Mouse (Mus musculus) hindbrain, postnatal 0 days (tissue): Measurements from ENCODE around the gene H2-Aa. TPM values are rescaled to one million over a fixed set of nuclear protein-coding genes. Genes with fewer than 3 reads are reported as not detected.

Source experiments
- ATAC-seq: fragments of 200-750 bp; cut with Nextera tagmentation; 2 replicates; pipeline ENCODE4 v1.8.0; 2017; ENCODE audit warnings: mild to moderate bottlenecking, moderate TSS enrichment, moderate library complexity
- DNase-seq: peaks from one replicate; pipeline ENCODE4 v3.0.0-alpha.2; 2015; ENCODE audit warnings: low spot score
- H3K27ac ChIP-seq: fragments of 300-500 bp; sonication (generic); 2 replicates; pipeline ENCODE4 v1.5.1; 2014; ENCODE audit warnings: mild to moderate bottlenecking
- H3K27me3 ChIP-seq: fragments of 300-500 bp; sonication (generic); 2 replicates; pipeline ENCODE4 v1.6.1; 2014; ENCODE audit warnings: low read length, mixed read lengths; ENCODE audit not compliant: insufficient read depth
- H3K36me3 ChIP-seq: fragments of 300-500 bp; sonication (generic); 2 replicates; pipeline ENCODE4 v1.6.1; 2014; ENCODE audit warnings: low read length, mixed read lengths; ENCODE audit not compliant: insufficient read depth
- H3K4me1 ChIP-seq: fragments of 300-500 bp; sonication (generic); 2 replicates; pipeline ENCODE4 v1.6.1; 2014; ENCODE audit warnings: antibody characterized with exemption, low read length, mixed read lengths; ENCODE audit not compliant: insufficient read depth
- H3K4me2 ChIP-seq: fragments of 300-500 bp; sonication (generic); 2 replicates; pipeline ENCODE4 v1.6.1; 2014; ENCODE audit warnings: low read depth, mild to moderate bottlenecking, low read length, moderate library complexity, mixed read lengths
- H3K4me3 ChIP-seq: fragments of 300-500 bp; sonication (generic); 2 replicates; pipeline ENCODE4 v1.5.1; 2014; ENCODE audit warnings: low read length
- H3K9ac ChIP-seq: fragments of 300-500 bp; sonication (generic); replicated peaks from 2 replicates; pipeline ENCODE4 v1.6.1; 2014; ENCODE audit warnings: mild to moderate bottlenecking, low read length, moderate library complexity, mixed read lengths
- H3K9me3 ChIP-seq: fragments of 300-500 bp; sonication (generic); 2 replicates; pipeline ENCODE4 v1.6.1; 2016; ENCODE audit warnings: low read length, mixed read lengths
- CTCF ChIP-seq: IDR thresholded peaks from 2 replicates; pipeline ENCODE4 v1.5.1; 2016; ENCODE audit warnings: antibody characterized with exemption, control low read depth, low read depth
- WGBS: fragments of 180-500 bp; shearing (Covaris S2); extraction: QIAGEN DNeasy Blood & Tissue Kit; methylation state at CpG from one replicate; pipeline ENCODE4 v1.1.7; 2014; 5-methylcytosine and 5-hydroxymethylcytosine counted together
- polyA plus RNA-seq: library from polyadenylated mRNA; unstranded; fragments of >200 nt; fragmentation: Nextera tagmentation; extraction: Ambion mirVana; gene quantifications from 2 replicates; pipeline ENCODE4 v1.2.1, GENCODE M21; 2015
- total RNA-seq: library from RNA; depleted of rRNA; stranded (reverse); fragments of >200 nt; gene quantifications from 2 replicates; pipeline ENCODE4 v1.2.3, GENCODE M21; 2014

The H2-Aa gene
- total and polyA plus RNA-seq, 2 experiments from 2014 or later = 1.3 to 1.4 TPM

DNA sequence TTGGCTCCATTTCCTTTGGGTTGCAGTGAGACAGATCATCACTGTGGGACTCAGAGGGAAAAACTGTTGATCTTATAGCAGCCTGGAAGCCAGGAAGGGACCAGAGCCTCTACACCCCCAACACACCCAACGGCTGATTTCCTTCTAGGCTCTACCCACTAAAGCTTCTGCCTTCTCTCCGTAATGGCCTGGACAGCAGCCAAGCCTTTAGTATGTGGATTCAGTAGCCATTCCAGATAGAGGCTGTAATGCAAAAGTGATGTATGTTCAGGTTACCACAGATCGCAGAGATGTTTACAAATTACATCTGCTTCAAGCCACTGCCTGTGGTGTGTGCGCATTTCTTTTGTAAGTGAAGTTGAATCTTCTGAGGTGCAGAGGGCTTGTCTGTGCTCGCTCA is 27.1 kb downstream of the H2-Aa start:
- Histone ChIP-seq H3K27ac (no peak overlapping the region), H3K9me3 (no peaks in the 10 kb centered on the region), H3K27me3 (peaks cover 10% of the 10 kb centered on the region), H3K9ac (no peak overlapping the region), H3K36me3 (no peaks in the 10 kb centered on the region), H3K4me2 (no peak overlapping the region), H3K4me1 (peaks cover 8% of the 10 kb centered on the region; the same call in 1 of the 2 replicates), H3K4me3 (no peak overlapping the region)
- 67% methylated on average over 5 of the region's 5 CpGs for WGBS
- no peak for ATAC-seq
- no peak for DNase-seq
- TF ChIP-seq CTCF = no peak

DNA sequence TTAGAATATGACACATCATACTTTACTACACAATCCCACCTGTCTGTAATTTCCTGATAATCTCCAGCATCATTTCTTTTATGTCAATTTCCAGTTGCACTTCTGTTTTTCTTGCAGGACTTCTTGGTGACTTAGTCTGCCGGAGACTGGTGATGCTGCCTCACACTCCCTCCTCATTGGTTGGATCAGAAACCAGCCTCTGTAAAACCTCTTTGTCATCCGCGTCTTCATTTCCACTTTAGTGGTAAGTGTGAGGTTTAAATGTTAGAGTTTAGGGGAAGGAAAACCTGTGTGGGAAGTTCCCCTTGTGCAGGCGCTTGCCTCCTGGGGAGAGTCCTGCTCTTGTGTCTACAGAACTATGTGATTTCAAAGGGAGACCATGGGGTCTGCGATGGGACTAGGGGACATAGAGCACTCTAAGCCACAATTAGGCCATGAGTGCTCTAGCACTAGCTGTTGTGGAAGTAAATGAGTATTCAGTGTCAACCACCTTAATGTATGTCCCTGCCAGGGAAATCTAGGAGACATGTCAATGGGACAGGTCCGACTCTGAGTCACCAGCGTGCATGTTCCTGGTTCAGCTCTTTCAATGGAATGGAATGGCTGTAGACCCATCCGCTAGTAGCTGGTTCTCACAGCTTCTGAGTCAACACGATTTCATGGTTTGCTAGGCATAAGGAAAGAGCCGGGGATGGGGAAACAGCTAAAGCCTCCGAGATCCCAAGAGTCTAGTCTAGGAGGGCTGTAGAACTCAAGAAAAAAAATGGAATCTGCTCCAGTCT is 29.8 kb downstream of the H2-Aa start, which contains the start of gene H2-Ab1:
H2-Ab1 (plus strand) TSS at position 96 of the 782 bp plus-strand sequence.
- TF ChIP-seq CTCF = no peak
- Histone ChIP-seq H3K4me2 (no peak within 1 kb of the TSS), H3K27ac (no peak within 1 kb of the TSS), H3K36me3 (no peaks in the 10 kb centered on the region), H3K9ac (no peak within 1 kb of the TSS), H3K4me3 (no peak within 1 kb of the TSS), H3K4me1 (no peaks in the 10 kb centered on the region), H3K9me3 (no peaks in the 10 kb centered on the region), H3K27me3 (no peaks in the 10 kb centered on the region)
- 72% methylated on average over 11 of the region's 11 CpGs for WGBS
- DNase-seq (peak; percentile 78), ATAC-seq (no peak)

DNA sequence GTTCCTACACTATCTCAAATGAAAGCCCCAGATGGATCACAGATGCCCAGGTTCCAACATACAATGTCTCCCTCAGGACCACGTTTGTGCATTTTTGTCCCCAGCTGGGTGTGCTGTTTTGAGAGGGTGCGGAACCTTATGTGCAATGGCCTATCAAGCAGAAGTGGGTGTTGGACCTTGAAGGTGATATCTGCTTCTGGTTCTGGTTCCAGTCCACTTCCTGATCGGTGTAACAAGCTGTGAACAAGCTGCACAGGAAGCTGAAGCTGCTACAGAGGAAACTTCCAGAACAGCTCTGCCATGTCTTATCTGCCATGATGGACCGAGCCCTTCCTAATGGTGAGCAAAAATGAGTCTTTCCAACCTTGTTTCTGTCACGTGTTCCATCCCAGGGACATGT is 31.1 kb downstream of the H2-Aa start:
- H3K27ac ChIP-seq = no peak overlapping the region
- ATAC-seq = no peak
- no peaks in the 10 kb centered on the region for H3K27me3 ChIP-seq
- H3K9ac ChIP-seq = no peak overlapping the region
- no peak for TF ChIP-seq CTCF
- no peaks in the 10 kb centered on the region for H3K36me3 ChIP-seq
- H3K4me1 ChIP-seq = no peaks in the 10 kb centered on the region
- no peak for DNase-seq
- 80% methylated on average over 5 of the region's 5 CpGs for WGBS
- H3K4me3 ChIP-seq = no peak overlapping the region
- H3K9me3 ChIP-seq = no peaks in the 10 kb centered on the region
- H3K4me2 ChIP-seq = no peak overlapping the region

DNA sequence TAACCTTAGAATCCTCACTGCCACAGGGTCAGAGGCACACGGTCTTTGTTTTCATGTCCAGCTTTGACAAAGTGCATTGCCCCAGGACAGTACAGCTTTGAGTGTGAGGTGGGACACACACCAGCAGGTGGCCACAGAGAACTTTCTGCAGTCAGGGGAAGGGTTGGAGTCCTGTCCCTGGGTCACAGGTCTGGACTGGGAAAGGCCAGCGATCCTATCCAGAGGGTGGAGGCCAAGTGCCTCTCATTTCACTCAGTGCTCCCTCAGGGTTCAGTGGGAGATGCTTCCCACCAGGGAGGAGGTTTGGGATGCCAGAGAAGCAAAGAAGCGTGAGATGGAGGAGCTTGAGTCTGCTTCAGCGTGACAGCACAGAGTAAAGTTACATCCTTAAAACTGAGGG is 36.0 kb downstream of the H2-Aa start:
- Histone ChIP-seq H3K4me1 (no peaks in the 10 kb centered on the region), H3K9ac (no peak overlapping the region), H3K27ac (no peak overlapping the region), H3K9me3 (no peaks in the 10 kb centered on the region), H3K4me3 (no peak overlapping the region), H3K27me3 (no peaks in the 10 kb centered on the region), H3K4me2 (no peak overlapping the region), H3K36me3 (no peaks in the 10 kb centered on the region)
- ATAC-seq (no peak), DNase-seq (no peak)
- WGBS = 52% methylated on average over 4 of the region's 4 CpGs
- TF ChIP-seq CTCF = peak; percentile 28; the same call in 1 of the 2 replicates

DNA sequence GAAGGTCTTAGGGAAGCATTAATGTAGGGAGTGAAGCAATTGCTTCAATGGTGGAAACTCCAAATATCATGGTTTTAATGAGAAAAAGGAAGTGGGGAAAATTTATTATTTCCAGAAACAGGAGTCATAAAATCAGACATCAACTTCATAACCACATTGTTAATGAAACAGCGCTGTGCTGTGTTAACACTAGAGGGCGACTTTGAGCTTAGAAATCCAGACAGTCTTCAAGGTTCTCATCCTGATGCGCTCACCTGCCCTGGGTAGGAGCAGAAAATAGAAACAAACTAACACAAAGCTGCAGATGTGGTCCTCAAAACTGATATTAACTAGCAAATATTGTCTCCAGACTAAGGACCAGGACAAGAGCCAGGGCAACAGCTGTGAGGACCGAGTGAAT is 37.7 kb downstream of the H2-Aa start:
- Histone ChIP-seq H3K27me3 (no peaks in the 10 kb centered on the region), H3K4me2 (no peak overlapping the region), H3K4me1 (no peaks in the 10 kb centered on the region), H3K9me3 (no peaks in the 10 kb centered on the region), H3K4me3 (no peak overlapping the region), H3K27ac (no peak overlapping the region), H3K9ac (no peak overlapping the region), H3K36me3 (no peaks in the 10 kb centered on the region)
- DNase-seq (peak; percentile 88), ATAC-seq (no peak)
- TF ChIP-seq CTCF = peak; percentile 84
- WGBS = 15% methylated on average over 4 of the region's 4 CpGs

DNA sequence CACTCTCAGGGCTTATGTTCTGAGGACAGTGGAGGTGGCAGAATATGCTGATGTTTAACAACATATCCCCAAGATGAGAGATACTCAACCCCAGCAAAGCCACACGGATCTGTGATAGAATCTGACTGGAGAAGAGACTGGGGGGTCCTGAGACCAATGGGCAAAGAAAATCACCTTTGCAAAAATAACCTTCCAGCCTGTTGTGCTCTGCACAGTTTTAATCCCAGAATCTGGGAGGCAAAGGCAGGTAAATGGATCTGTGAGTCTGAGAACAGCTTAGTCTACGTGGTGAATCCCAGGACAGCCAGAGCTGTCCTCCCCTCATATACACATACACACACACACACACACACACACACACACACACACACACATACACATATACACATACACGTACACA is 38.3 kb downstream of the H2-Aa start:
- Histone ChIP-seq H3K4me1 (no peaks in the 10 kb centered on the region), H3K9me3 (no peaks in the 10 kb centered on the region), H3K27me3 (no peaks in the 10 kb centered on the region), H3K4me3 (no peak overlapping the region), H3K27ac (no peak overlapping the region), H3K36me3 (no peaks in the 10 kb centered on the region), H3K4me2 (no peak overlapping the region), H3K9ac (no peak overlapping the region)
- no peak for ATAC-seq
- no peak for DNase-seq
- no peak for TF ChIP-seq CTCF
- 40% methylated on average over 3 of the region's 3 CpGs for WGBS

DNA sequence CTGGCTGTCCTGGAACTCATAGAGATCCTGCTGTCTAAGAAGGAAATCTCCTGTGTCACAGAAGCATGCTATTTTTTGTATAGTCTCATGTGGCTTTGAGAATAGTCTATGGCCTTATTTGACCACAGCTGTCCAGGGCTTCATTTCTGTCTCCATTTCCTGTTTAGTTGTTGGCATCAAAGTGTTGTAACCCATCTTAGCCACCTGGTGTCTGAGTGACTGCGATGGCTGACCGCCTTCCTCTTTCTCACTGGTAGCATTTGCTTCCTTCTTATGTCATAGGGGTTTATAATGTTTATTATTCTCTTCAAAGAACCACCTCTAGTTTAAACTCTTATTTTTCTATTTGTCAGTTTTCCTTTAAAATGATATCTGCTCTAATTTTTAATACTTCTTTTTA is 38.9 kb downstream of the H2-Aa start:
- Histone ChIP-seq H3K36me3 (no peaks in the 10 kb centered on the region), H3K27me3 (no peaks in the 10 kb centered on the region), H3K27ac (no peak overlapping the region), H3K9me3 (no peaks in the 10 kb centered on the region), H3K4me3 (no peak overlapping the region), H3K9ac (no peak overlapping the region), H3K4me2 (no peak overlapping the region), H3K4me1 (no peaks in the 10 kb centered on the region)
- 55% methylated on average over 2 of the region's 2 CpGs for WGBS
- ATAC-seq = no peak
- DNase-seq = no peak
- no peak for TF ChIP-seq CTCF
